Comparison of ENCODE assay signal across 9 mouse cellular contexts in genomic region chr13:36727779-36728470, GRCm38 (mm10). TPM values are rescaled to one million over a fixed set of nuclear protein-coding genes. Genes with fewer than 3 reads are reported as not detected.
DNase-seq lines count a peak whose midpoint lies in the region; ATAC-seq and TF ChIP-seq lines count a peak whose summit lies in the region.
"Had no signal": no experiment of that assay in that cellular context is flagged by ENCODE, and none has a peak within 500 bp of the region (broad histone marks: within the 10 kb centered on the region; RNA-seq: fewer than 3 reads in every experiment).

No protein-coding gene starts in this region.

- no peak for ATAC-seq in heart, embryonic 15.5 days (replicated peaks; ENCODE audit: insufficient number of reproducible peaks, insufficient read depth, low FRiP score, low read depth)
- no peak for ATAC-seq in hindbrain, embryonic 11.5 days (ENCODE audit: low FRiP score)
- ATAC-seq in midbrain, embryonic 13.5 days, result no peak
- no peak for ATAC-seq in inflammation-experienced regulatory T-cells, adult 6 months

- peaks cover 39% of the 10 kb centered on the region for H3K4me1 ChIP-seq in heart, embryonic 15.5 days (replicated peaks)
- peaks cover 20% of the 10 kb centered on the region for H3K4me1 ChIP-seq in cerebellum, adult 2 months (ENCODE audit: control insufficient read depth, insufficient read depth, low read length)
- H3K4me1 ChIP-seq in hindbrain, embryonic 11.5 days (replicated peaks; ENCODE audit: control insufficient read depth, insufficient read depth, low read length), result 0 out of 2 replicates have a peak, but pooled peaks cover 8% of the 10 kb centered on the region
- H3K4me1 ChIP-seq in midbrain, embryonic 13.5 days (replicated peaks), result peaks cover 52% of the 10 kb centered on the region

- peaks cover 95% of the 10 kb centered on the region for H3K27me3 ChIP-seq in heart, embryonic 15.5 days
- H3K27me3 ChIP-seq in cerebellum, adult 2 months (ENCODE audit: control insufficient read depth, insufficient read depth, low read length), result no peaks in the 10 kb centered on the region
- peaks cover 76% of the 10 kb centered on the region for H3K27me3 ChIP-seq in hindbrain, embryonic 11.5 days (ENCODE audit: control insufficient read depth, insufficient read depth, low read length)
- peaks cover 72% of the 10 kb centered on the region for H3K27me3 ChIP-seq in midbrain, embryonic 13.5 days

- WGBS in heart, embryonic 15.5 days, result 4% methylated on average over 21 of the region's 23 CpGs
- WGBS in cerebellum, adult 2 months, result 9% methylated on average over 23 of the region's 23 CpGs
- 1% methylated on average over 23 of the region's 23 CpGs for WGBS in hindbrain, embryonic 11.5 days
- under 1% methylated on average over 22 of the region's 23 CpGs for WGBS in midbrain, embryonic 13.5 days

- H3K4me2 ChIP-seq in heart, embryonic 15.5 days, result peak overlapping the region; percentile 67
- peak overlapping the region; percentile 50 for H3K4me2 ChIP-seq in hindbrain, embryonic 11.5 days (replicated peaks; ENCODE audit: low read depth, low read length)
- peak overlapping the region; percentile 73 for H3K4me2 ChIP-seq in midbrain, embryonic 13.5 days (replicated peaks)

- no peak for DNase-seq in heart, postnatal 4 days
- peak; percentile 42 to 45 for DNase-seq in cerebellum, adult 2 months
- peak; percentile 48 for DNase-seq in hindbrain, embryonic 11.5 days (ENCODE audit: low spot score)
- no peak for DNase-seq in right cerebral cortex, postnatal 10 days (ENCODE audit: low spot score in 2 of 2)
- DNase-seq in urinary bladder, postnatal 36 days (ENCODE audit: low spot score in 2 of 2), result no peak

- peak overlapping the region; percentile 44 for H3K4me3 ChIP-seq in heart, embryonic 15.5 days
- peak overlapping the region; percentile 72 for H3K4me3 ChIP-seq in cerebellum, adult 2 months (replicated peaks; ENCODE audit: insufficient read depth, low read depth, low read length)
- H3K4me3 ChIP-seq in hindbrain, embryonic 11.5 days (ENCODE audit: low read depth, low read length), result peak overlapping the region; percentile 33
- H3K4me3 ChIP-seq in midbrain, embryonic 13.5 days (replicated peaks), result peak overlapping the region; percentile 60

- no peak for TF ChIP-seq CTCF in cerebellum, adult 2 months (IDR thresholded peaks at IDR 0.05; ENCODE audit: borderline replicate concordance, insufficient read depth, low read depth, low read length)

- no peak overlapping the region for H3K9ac ChIP-seq in heart, embryonic 15.5 days
- peak overlapping the region; percentile 58 for H3K9ac ChIP-seq in hindbrain, embryonic 11.5 days (ENCODE audit: low read depth, low read length)
- H3K9ac ChIP-seq in midbrain, embryonic 13.5 days (replicated peaks), result peak overlapping the region; percentile 87

- H3K9me3 ChIP-seq in heart, embryonic 15.5 days (replicated peaks), result no peaks in the 10 kb centered on the region
- no peaks in the 10 kb centered on the region for H3K9me3 ChIP-seq in hindbrain, embryonic 11.5 days (ENCODE audit: control insufficient read depth, low read length)
- H3K9me3 ChIP-seq in midbrain, embryonic 13.5 days, result no peaks in the 10 kb centered on the region

- TF ChIP-seq POLR2A in cerebellum, adult 2 months (IDR thresholded peaks at IDR 0.05; ENCODE audit: borderline replicate concordance, insufficient read depth, low read length), result no peak

- H3K27ac ChIP-seq in heart, embryonic 15.5 days, result no peak overlapping the region
- peak overlapping the region; percentile 99 for H3K27ac ChIP-seq in cerebellum, adult 2 months (ENCODE audit: insufficient read depth, low read length)
- H3K27ac ChIP-seq in hindbrain, embryonic 11.5 days (ENCODE audit: low read depth, low read length), result peak overlapping the region; percentile 91
- peak overlapping the region; percentile 98 for H3K27ac ChIP-seq in midbrain, embryonic 13.5 days

- H3K36me3 ChIP-seq in heart, embryonic 15.5 days, result no peaks in the 10 kb centered on the region
- no peaks in the 10 kb centered on the region for H3K36me3 ChIP-seq in hindbrain, embryonic 11.5 days (ENCODE audit: control insufficient read depth, insufficient read depth, low read length)
- no peaks in the 10 kb centered on the region for H3K36me3 ChIP-seq in midbrain, embryonic 13.5 days

RNA-seq across cellular contexts. Expression of gene Nrn1, which starts 7.0 kb away (rescaled TPM):
- polyA plus RNA-seq in heart, embryonic 15.5 days (2015; fragmentation: Nextera tagmentation; extraction: Ambion mirVana), result 2.3 TPM in 2 replicates
- total RNA-seq in heart, postnatal 4 days (2021), result 1 to 10 TPM; 1.4 to 1.5 TPM
- 144 and 151 TPM in 2 replicates for polyA plus RNA-seq in cerebellum, adult 2 months (2012; rRNA removed)
- 39.5 and 44.5 TPM in 2 replicates for polyA plus RNA-seq in hindbrain, embryonic 11.5 days (2014; fragmentation: Nextera tagmentation; extraction: Ambion mirVana)
- polyA plus RNA-seq in midbrain, embryonic 13.5 days (2015; fragmentation: Nextera tagmentation; extraction: Ambion mirVana), result 76.3 and 79.8 TPM in 2 replicates
- 10 to 100 TPM; 36.9 to 46.4 (median 42.7) TPM for polyA plus RNA-seq in inflammation-experienced regulatory T-cells, adult 6 months (2017; shearing (Covaris generic))
- total RNA-seq: MEL had no signal

Comparison
In these comparisons a context has a peak if more than half of its experiments do, and no peak if none do; other contexts are left out.
1. DNase-seq: peak in cerebellum, adult 2 months (2 of 2) and hindbrain, embryonic 11.5 days (single experiment); none in heart, postnatal 4 days (single experiment), right cerebral cortex, postnatal 10 days (0 of 2) and urinary bladder, postnatal 36 days (0 of 2).
2. RNA of gene Nrn1, which starts 7.0 kb away (polyA plus RNA-seq): 144 to 151 TPM in cerebellum, adult 2 months, 76.3 to 79.8 TPM in midbrain, embryonic 13.5 days, 36.9 to 46.4 TPM in inflammation-experienced regulatory T-cells, adult 6 months and 39.5 to 44.5 TPM in hindbrain, embryonic 11.5 days; 2.3 TPM in heart, embryonic 15.5 days; every median in the first group is over 10 times any median in the second.
3. Peak in every context shown above with its lines, with median percentiles within 50 percentile points of each other: H3K4me2 ChIP-seq and H3K4me3 ChIP-seq.